Mouse (Mus musculus) neural tube, embryonic 12.5 days (tissue): ENCODE results near the gene Eml2. TPM values are rescaled to one million over a fixed set of nuclear protein-coding genes. Genes with fewer than 3 reads are reported as not detected.
A peak's percentile ranks its signal among the peaks of the same experiment; 100 is the strongest.
"Not testable (repeated sequence)": the region's sequence is repeated elsewhere in the genome, so short reads cannot be mapped to it uniquely, and the experiment has no call there.

Experiments
- ATAC-seq: fragments of 200-750 bp; cut with Nextera tagmentation; 2 replicates; pipeline ENCODE4 v1.8.0; 2017; ENCODE audit warnings: low read depth, mild to moderate bottlenecking, moderate TSS enrichment, moderate library complexity; ENCODE audit not compliant: low FRiP score
- H3K27ac ChIP-seq: fragments of 300-500 bp; sonication (generic); 2 replicates; pipeline ENCODE4 v1.5.1; 2016
- H3K27me3 ChIP-seq: fragments of 300-500 bp; sonication (generic); replicated peaks from 2 replicates; pipeline ENCODE4 v1.6.1; 2016; ENCODE audit warnings: mild to moderate bottlenecking
- H3K36me3 ChIP-seq: fragments of 300-500 bp; sonication (generic); 2 replicates; pipeline ENCODE4 v1.6.1; 2016; ENCODE audit warnings: mild to moderate bottlenecking
- H3K4me1 ChIP-seq: fragments of 300-500 bp; sonication (generic); 2 replicates; pipeline ENCODE4 v1.6.1; 2016
- H3K4me2 ChIP-seq: fragments of 300-500 bp; sonication (generic); replicated peaks from 2 replicates; pipeline ENCODE4 v1.6.1; 2016; ENCODE audit warnings: mild to moderate bottlenecking
- H3K4me3 ChIP-seq: fragments of 300-500 bp; sonication (generic); 2 replicates; pipeline ENCODE4 v1.5.1; 2016
- H3K9ac ChIP-seq: fragments of 300-500 bp; sonication (generic); 2 replicates; pipeline ENCODE4 v1.6.1; 2016; ENCODE audit warnings: mild to moderate bottlenecking
- H3K9me3 ChIP-seq: fragments of 300-500 bp; sonication (generic); 2 replicates; pipeline ENCODE4 v1.6.1; 2016; ENCODE audit warnings: mild to moderate bottlenecking
- WGBS: fragments of 180-500 bp; shearing (Covaris S2); methylation state at CpG from one replicate; pipeline ENCODE4 v1.1.7; 2016; 5-methylcytosine and 5-hydroxymethylcytosine counted together
- polyA plus RNA-seq: library from polyadenylated mRNA; unstranded; fragments of >200 nt; fragmentation: Nextera tagmentation; extraction: Ambion mirVana; gene quantifications from 2 replicates; pipeline ENCODE4 v1.2.1, GENCODE M21; 2016

Gene Eml2
- polyA plus RNA-seq, 1 experiment from 2014 or later, result 6.6 TPM

- Histone ChIP-seq H3K4me3 (peak within 1 kb of the TSS; percentile 59), H3K27me3 (no peaks in the 10 kb centered on the region), H3K36me3 (peaks cover 36% of the 10 kb centered on the region), H3K27ac (peak within 1 kb of the TSS; percentile 42; the same call in 1 of the 2 replicates), H3K9me3 (no peaks in the 10 kb centered on the region), H3K4me2 (peak within 1 kb of the TSS; percentile 80), H3K4me1 (peaks cover 22% of the 10 kb centered on the region), H3K9ac (peak within 1 kb of the TSS; percentile 62)
- peak; percentile 97 for ATAC-seq
- under 1% methylated on average over 43 of the region's 43 CpGs for WGBS
These were observed 27.2 kb upstream of the Eml2 start, which contains the start of gene Qpctl for GRCm38 (mm10) chr7:19148875-19149541. TSS of gene Qpctl (minus strand) at chr7:19149291.

DNA sequence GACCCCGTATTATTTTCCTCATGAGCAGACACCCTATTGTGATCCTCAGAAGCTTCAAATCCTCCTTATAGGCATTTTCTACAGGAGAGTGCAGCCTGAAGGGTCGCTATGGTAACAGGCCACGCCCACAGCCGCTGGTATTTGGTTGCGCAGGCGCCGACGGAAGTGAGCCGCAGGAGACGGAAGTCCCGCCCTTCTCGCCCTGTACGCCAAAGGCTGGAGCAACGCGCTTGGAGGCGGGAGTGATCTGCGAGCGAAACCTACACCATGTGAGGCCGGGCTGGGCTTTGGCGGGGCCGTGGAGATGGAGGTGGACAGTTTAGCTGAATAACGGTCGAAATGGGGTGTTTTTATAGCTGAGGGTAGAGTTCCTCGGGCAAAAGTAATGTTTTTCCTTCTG lies 26.6 kb upstream of the Eml2 start, which contains the start of gene Snrpd2:
Gene Snrpd2 (plus strand): TSS at position 97 of the 400 bp plus-strand sequence.
- WGBS, result under 1% methylated on average over 24 of the region's 24 CpGs
- H3K4me1 ChIP-seq, result peaks cover 22% of the 10 kb centered on the region
- H3K27me3 ChIP-seq, result no peaks in the 10 kb centered on the region
- H3K9me3 ChIP-seq, result no peaks in the 10 kb centered on the region
- H3K4me2 ChIP-seq, result peak within 1 kb of the TSS; percentile 80
- ATAC-seq, result peak; percentile 94
- peak within 1 kb of the TSS; percentile 62 for H3K9ac ChIP-seq
- peak within 1 kb of the TSS; percentile 59 for H3K4me3 ChIP-seq
- H3K36me3 ChIP-seq, result peaks cover 41% of the 10 kb centered on the region
- H3K27ac ChIP-seq, result peak within 1 kb of the TSS; percentile 42; the same call in 1 of the 2 replicates

DNA sequence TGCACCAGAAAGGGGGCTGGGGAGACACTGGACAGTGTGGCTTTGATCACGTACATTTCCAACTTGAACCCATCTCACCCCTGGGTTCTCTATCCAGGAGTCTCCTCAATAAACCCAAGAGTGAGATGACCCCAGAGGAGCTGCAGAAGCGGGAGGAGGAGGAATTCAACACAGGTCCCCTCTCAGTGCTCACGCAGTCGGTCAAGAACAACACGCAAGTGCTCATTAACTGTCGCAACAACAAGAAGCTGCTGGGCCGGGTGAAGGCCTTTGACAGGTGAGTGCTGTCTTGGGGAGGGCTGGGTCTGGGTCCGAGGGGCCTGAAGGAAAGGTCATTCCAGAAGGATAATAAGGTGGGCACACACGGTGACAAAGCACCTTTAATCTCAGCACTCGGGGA lies 25.1 kb upstream of the Eml2 start:
- Histone ChIP-seq H3K4me2 (peak overlapping the region; percentile 80), H3K4me1 (peaks cover 22% of the 10 kb centered on the region), H3K36me3 (peaks cover 46% of the 10 kb centered on the region)
- WGBS, result 92% methylated on average over 10 of the region's 10 CpGs
- H3K9me3 ChIP-seq, H3K9ac ChIP-seq, H3K27ac ChIP-seq, ATAC-seq, H3K27me3 ChIP-seq, H3K4me3 ChIP-seq: not testable (repeated sequence)

DNA sequence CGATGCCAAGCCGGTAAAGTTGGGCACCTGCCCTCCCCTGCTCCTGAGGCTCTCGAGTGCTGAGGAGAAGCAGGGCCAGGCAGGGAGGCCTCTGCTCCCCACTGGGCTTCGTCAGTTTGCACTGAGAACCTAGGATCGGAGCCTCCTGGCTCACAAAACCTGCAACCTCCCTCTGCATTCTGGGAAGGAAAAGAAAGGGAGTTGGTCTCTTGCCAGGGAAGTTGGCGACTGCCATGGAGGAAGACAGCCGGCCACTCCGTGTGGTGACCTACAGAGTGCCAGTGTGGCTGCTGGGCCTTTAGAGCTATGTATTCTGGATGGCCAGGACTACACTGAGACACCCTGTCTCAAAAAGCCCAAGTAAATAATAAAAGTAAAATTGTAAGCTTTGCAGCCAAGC lies 21.4 kb upstream of the Eml2 start:
- H3K27me3 ChIP-seq, result peaks cover 8% of the 10 kb centered on the region
- H3K36me3 ChIP-seq, result peaks cover 38% of the 10 kb centered on the region
- no peak overlapping the region for H3K4me2 ChIP-seq
- no peaks in the 10 kb centered on the region for H3K9me3 ChIP-seq
- WGBS, result 87% methylated on average over 8 of the region's 8 CpGs
- peaks cover 22% of the 10 kb centered on the region for H3K4me1 ChIP-seq
- ATAC-seq, result no peak
- no peak overlapping the region for H3K27ac ChIP-seq
- H3K9ac ChIP-seq, result no peak overlapping the region
- H3K4me3 ChIP-seq, result no peak overlapping the region

GRCm38 (mm10) chr7:19155825-19156475 lies 20.3 kb upstream of the Eml2 start:
- H3K27ac ChIP-seq, result no peak overlapping the region
- no peaks in the 10 kb centered on the region for H3K9me3 ChIP-seq
- H3K4me1 ChIP-seq, result peaks cover 23% of the 10 kb centered on the region
- H3K4me2 ChIP-seq, result no peak overlapping the region
- H3K4me3 ChIP-seq, result no peak overlapping the region
- H3K36me3 ChIP-seq, result peaks cover 38% of the 10 kb centered on the region
- H3K9ac ChIP-seq, result no peak overlapping the region
- H3K27me3 ChIP-seq, result peaks cover 18% of the 10 kb centered on the region
- WGBS, result 59% methylated on average over 13 of the region's 13 CpGs
- no peak for ATAC-seq

- Histone ChIP-seq H3K27ac (no peak overlapping the region), H3K27me3 (peaks cover 18% of the 10 kb centered on the region), H3K4me2 (peak overlapping the region; percentile 51), H3K36me3 (peaks cover 27% of the 10 kb centered on the region), H3K4me1 (peaks cover 22% of the 10 kb centered on the region), H3K9me3 (no peaks in the 10 kb centered on the region), H3K9ac (peak overlapping the region; percentile 44; the same call in 1 of the 2 replicates), H3K4me3 (peak overlapping the region; percentile 15; the same call in 1 of the 2 replicates)
- 7% methylated on average over 30 of the region's 30 CpGs for WGBS
- peak; percentile 87 for ATAC-seq
These were observed 18.9 kb upstream of the Eml2 start for GRCm38 (mm10) chr7:19157160-19157800.

DNA sequence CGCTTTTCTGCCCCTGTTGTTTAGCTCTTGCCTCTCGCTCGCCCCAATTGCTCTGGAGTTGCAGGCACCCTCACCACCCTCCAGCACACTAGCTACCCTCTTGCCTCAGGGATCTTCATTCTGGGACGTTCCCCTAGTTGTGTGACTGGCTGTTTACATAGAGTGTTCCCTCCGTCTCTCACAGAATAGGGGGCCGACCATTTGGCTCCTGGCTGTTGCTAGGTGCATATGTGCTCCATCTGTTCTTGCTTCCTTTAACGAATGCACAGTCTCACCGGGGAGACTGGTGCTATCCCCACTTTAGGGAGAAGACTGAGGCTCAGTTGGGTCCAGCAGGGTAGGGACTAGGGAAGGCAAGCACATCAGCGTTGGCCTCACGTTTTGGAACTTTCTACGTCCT lies 17.6 kb upstream of the Eml2 start:
- Histone ChIP-seq H3K4me2 (no peak overlapping the region), H3K4me3 (no peak overlapping the region), H3K27ac (no peak overlapping the region), H3K27me3 (peaks cover 21% of the 10 kb centered on the region), H3K9ac (no peak overlapping the region), H3K9me3 (no peaks in the 10 kb centered on the region), H3K36me3 (peaks cover 14% of the 10 kb centered on the region), H3K4me1 (peaks cover 22% of the 10 kb centered on the region)
- ATAC-seq, result no peak
- WGBS, result 66% methylated on average over 11 of the region's 11 CpGs

GRCm38 (mm10) chr7:19159411-19159810 lies 16.8 kb upstream of the Eml2 start:
- Histone ChIP-seq H3K4me1 (peaks cover 29% of the 10 kb centered on the region), H3K4me2 (peak overlapping the region; percentile 64), H3K4me3 (no peak overlapping the region), H3K27me3 (peaks cover 28% of the 10 kb centered on the region), H3K9ac (no peak overlapping the region), H3K36me3 (peaks cover 7% of the 10 kb centered on the region), H3K27ac (no peak overlapping the region), H3K9me3 (no peaks in the 10 kb centered on the region)
- ATAC-seq, result no peak
- WGBS, result 12% methylated on average over 18 of the region's 18 CpGs

- 2% methylated on average over 20 of the region's 20 CpGs for WGBS
- ATAC-seq, result 0 out of 2 replicates have a peak, but pooled peaks have one; percentile 26
- peaks cover 36% of the 10 kb centered on the region for H3K27me3 ChIP-seq
These were observed 16.1 kb upstream of the Eml2 start for GRCm38 (mm10) chr7:19160115-19160514.

GRCm38 (mm10) chr7:19162928-19163327 lies 13.3 kb upstream of the Eml2 start:
- ATAC-seq, result no peak
- no peaks in the 10 kb centered on the region for H3K9me3 ChIP-seq

More at GRCm38 (mm10) chr7:19160115-19160514, 16.1 kb upstream of the Eml2 start:
- peak overlapping the region; percentile 33 for H3K4me3 ChIP-seq
- no peak overlapping the region for H3K27ac ChIP-seq
- H3K4me1 ChIP-seq, result peaks cover 34% of the 10 kb centered on the region
- H3K9ac ChIP-seq, result peak overlapping the region; percentile 45
- H3K9me3 ChIP-seq, result no peaks in the 10 kb centered on the region
- H3K36me3 ChIP-seq, result no peaks in the 10 kb centered on the region
- H3K4me2 ChIP-seq, result peak overlapping the region; percentile 64

GRCm38 (mm10) chr7:19163752-19164151 lies 12.5 kb upstream of the Eml2 start:
- no peak for ATAC-seq
- H3K36me3 ChIP-seq, result no peaks in the 10 kb centered on the region
- no peak overlapping the region for H3K9ac ChIP-seq
- H3K9me3 ChIP-seq, result no peaks in the 10 kb centered on the region
- WGBS, result 24% methylated on average over 12 of the region's 12 CpGs
- H3K4me3 ChIP-seq, result no peak overlapping the region
- H3K4me2 ChIP-seq, result 0 out of 2 replicates have a peak overlapping the region, but pooled peaks have one; percentile 9
- H3K27me3 ChIP-seq, result peaks cover 46% of the 10 kb centered on the region
- no peak overlapping the region for H3K27ac ChIP-seq
- peaks cover 32% of the 10 kb centered on the region for H3K4me1 ChIP-seq

More at GRCm38 (mm10) chr7:19162928-19163327, 13.3 kb upstream of the Eml2 start:
- 89% methylated on average over 7 of the region's 7 CpGs for WGBS
- H3K36me3 ChIP-seq, result no peaks in the 10 kb centered on the region
- H3K4me2 ChIP-seq, result no peak overlapping the region
- no peak overlapping the region for H3K4me3 ChIP-seq
- no peak overlapping the region for H3K27ac ChIP-seq
- H3K9ac ChIP-seq, result no peak overlapping the region
- peaks cover 46% of the 10 kb centered on the region for H3K27me3 ChIP-seq
- H3K4me1 ChIP-seq, result peaks cover 32% of the 10 kb centered on the region

GRCm38 (mm10) chr7:19164189-19164588 lies 12.0 kb upstream of the Eml2 start:
- 0% methylated on average over 6 of the region's 6 CpGs for WGBS
- peak overlapping the region; percentile 9 for H3K4me2 ChIP-seq
- ATAC-seq, result no peak

More at GRCm38 (mm10) chr7:19164189-19164588, 12.0 kb upstream of the Eml2 start:
- no peaks in the 10 kb centered on the region for H3K36me3 ChIP-seq
- H3K4me3 ChIP-seq, result no peak overlapping the region
- no peaks in the 10 kb centered on the region for H3K9me3 ChIP-seq
- H3K9ac ChIP-seq, result no peak overlapping the region
- H3K4me1 ChIP-seq, result peaks cover 32% of the 10 kb centered on the region
- peaks cover 44% of the 10 kb centered on the region for H3K27me3 ChIP-seq
- H3K27ac ChIP-seq, result no peak overlapping the region
